Mouse (Mus musculus): ENCODE measurements around the gene Sfxn1.

- TF ChIP-seq EP300 (IDR thresholded peaks at IDR 0.05; ENCODE audit: low read depth) (no peak), CTCF (IDR thresholded peaks at IDR 0.05; ENCODE audit: low read depth) (peak; percentile 30)
These were observed 80.8 kb downstream of the Sfxn1 start for GRCm38 (mm10) chr13:54152421-54152820.
